Mouse (Mus musculus) ES-Bruce4 (cell line): ENCODE measurements at regions not wholly inside any gene's neighbourhood (a gene's known extent, or its start where the extent isn't known, plus 50 kb on each side); places are given as distances from the start of the nearest gene placed in this dataset.

Experiments
- H3K27ac ChIP-seq: 2 replicates; pipeline ENCODE4 v1.5.1; 2012; ENCODE audit warnings: low read length, inconsistent platforms; ENCODE audit not compliant: insufficient read depth
- H3K27me3 ChIP-seq: 2 replicates; pipeline ENCODE4 v1.6.1; 2012; ENCODE audit warnings: mild to moderate bottlenecking, low read length, inconsistent platforms; ENCODE audit not compliant: control insufficient read depth, poor library complexity, insufficient read depth, severe bottlenecking
- H3K36me3 ChIP-seq: 2 replicates; pipeline ENCODE4 v1.6.1; 2012; ENCODE audit warnings: inconsistent platforms, mild to moderate bottlenecking, low read length, moderate library complexity; ENCODE audit not compliant: control insufficient read depth, poor library complexity, insufficient read depth, severe bottlenecking
- H3K4me1 ChIP-seq: one replicate; pipeline ENCODE4 v1.8.1; 2011; ENCODE audit warnings: low read length; ENCODE audit not compliant: control insufficient read depth, insufficient read depth
- H3K4me3 ChIP-seq: 2 replicates; pipeline ENCODE4 v1.5.1; 2011; ENCODE audit warnings: low read depth, mild to moderate bottlenecking, low read length
- H3K9ac ChIP-seq: 2 replicates; pipeline ENCODE4 v1.6.1; 2012; ENCODE audit warnings: low read depth, mild to moderate bottlenecking, inconsistent platforms; ENCODE audit not compliant: poor library complexity, severe bottlenecking
- H3K9me3 ChIP-seq: replicated peaks from 2 replicates; pipeline ENCODE4 v1.6.1; 2012; ENCODE audit warnings: mild to moderate bottlenecking, low read length, inconsistent platforms; ENCODE audit not compliant: control insufficient read depth, poor library complexity, insufficient read depth, severe bottlenecking
- CTCF ChIP-seq: IDR thresholded peaks from one replicate; pipeline ENCODE4 v1.8.1; 2011; ENCODE audit warnings: low read depth, low read length
- EP300 ChIP-seq: IDR thresholded peaks from 2 replicates; pipeline ENCODE4 v1.6.1; 2011; ENCODE audit warnings: low read depth, low read length; ENCODE audit not compliant: insufficient read depth
- POLR2A ChIP-seq: IDR thresholded peaks from one replicate; pipeline ENCODE4 v1.8.1; 2011; ENCODE audit warnings: low read length; ENCODE audit not compliant: insufficient read depth

DNA sequence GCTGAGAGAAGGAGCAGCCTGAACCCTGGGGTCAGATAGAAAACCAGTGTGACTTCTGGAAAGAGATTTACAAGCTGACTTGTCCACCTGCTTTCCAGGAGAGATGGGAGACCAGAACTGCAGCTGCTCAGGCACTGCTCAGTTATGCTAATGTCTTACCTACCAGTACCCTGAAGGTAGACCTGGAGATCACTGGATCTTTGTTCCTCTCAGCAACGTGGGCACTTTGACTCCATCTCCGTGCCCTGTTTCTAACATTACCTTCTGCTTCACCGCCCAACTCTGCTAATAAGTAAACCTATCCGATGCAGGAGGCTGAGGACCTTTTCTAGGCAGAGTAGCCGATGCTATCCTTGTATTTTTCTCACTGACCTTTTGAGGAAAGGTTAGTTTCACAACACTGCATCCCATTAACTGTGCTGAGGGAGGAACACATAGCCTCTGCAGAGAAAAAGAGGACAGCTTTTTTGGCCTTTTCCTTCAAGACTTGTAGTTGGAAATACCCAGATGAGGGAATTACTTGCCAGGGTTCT is 490.7 kb upstream of the Camk1g start:
- no peak overlapping the region for H3K27ac ChIP-seq

DNA sequence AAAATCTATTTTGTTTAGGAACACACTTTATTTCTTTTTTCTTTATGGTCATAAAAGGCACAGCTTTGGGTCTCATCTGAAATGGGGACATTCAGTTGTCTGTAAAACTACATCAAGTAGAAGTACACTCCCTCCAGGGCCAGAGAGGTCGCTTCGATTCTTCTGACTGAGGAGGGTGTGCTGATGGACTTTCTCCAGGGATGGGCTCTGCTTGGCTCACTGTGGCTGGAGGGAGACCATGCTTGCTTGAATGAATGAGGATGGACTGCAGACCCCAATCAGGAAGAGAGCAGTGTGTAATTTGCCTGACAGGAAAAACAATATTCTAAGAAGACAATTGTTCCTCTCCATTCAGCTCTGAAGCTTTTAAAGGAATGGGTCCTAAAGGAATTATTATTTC is 490.3 kb upstream of the Camk1g start:
- no peaks in the 10 kb centered on the region for H3K36me3 ChIP-seq
- H3K27ac ChIP-seq, result no peak overlapping the region
- no peaks in the 10 kb centered on the region for H3K27me3 ChIP-seq
- no peak overlapping the region for H3K9ac ChIP-seq
- H3K9me3 ChIP-seq, result no peaks in the 10 kb centered on the region
- H3K4me1 ChIP-seq, result no peaks in the 10 kb centered on the region
- H3K4me3 ChIP-seq, result no peak overlapping the region
- TF ChIP-seq CTCF, result no peak
- no peak for TF ChIP-seq POLR2A
- no peak for TF ChIP-seq EP300

More for the DNA sequence above, 490.7 kb upstream of the Camk1g start:
- no peak overlapping the region for H3K9ac ChIP-seq
- H3K4me1 ChIP-seq, result no peaks in the 10 kb centered on the region
- no peaks in the 10 kb centered on the region for H3K9me3 ChIP-seq
- no peaks in the 10 kb centered on the region for H3K36me3 ChIP-seq
- H3K27me3 ChIP-seq, result no peaks in the 10 kb centered on the region
- no peak overlapping the region for H3K4me3 ChIP-seq
- TF ChIP-seq EP300, result no peak
- TF ChIP-seq CTCF, result no peak
- TF ChIP-seq POLR2A, result no peak

DNA sequence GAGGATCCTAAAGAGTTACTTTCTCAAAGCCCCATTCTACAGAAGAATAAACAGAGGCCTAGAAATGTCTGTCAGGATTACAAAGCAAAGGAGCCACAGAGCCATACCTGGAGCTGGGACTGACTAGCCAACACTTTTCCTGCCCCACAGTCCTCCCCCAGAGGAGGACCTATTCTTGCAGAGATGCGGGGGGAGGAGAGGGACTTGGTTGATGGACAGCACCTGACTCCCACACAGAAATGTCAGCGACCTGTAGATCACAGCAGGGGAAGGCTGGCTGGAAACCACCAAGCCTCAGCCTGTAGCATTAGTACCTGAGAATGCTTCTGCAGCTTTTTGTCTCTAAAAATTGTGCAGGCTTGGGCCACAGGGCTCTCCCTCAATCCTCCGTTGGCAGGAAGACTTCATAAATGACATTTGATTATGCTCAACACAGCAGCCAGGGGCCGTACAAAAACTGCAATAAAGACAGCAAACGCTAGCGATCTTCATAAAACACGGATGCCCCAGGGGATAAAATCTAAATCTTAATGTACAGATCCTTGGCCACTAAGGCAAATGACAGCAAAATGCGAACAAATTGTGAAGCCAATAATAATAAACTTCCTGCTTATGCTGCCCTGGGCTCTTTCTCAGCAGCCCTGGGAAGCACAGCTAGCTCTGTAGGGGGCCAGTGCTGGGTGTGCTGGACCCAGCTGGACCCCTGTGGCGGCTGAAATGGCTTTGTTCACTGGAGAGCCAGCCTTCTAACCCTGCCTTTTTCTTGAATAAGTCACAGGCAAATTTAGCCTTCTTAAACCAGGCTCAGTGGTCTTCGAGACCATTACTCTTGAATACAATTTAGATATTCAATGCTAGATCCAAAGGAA is 489.4 kb upstream of the Camk1g start:
- Histone ChIP-seq H3K4me3 (no peak overlapping the region), H3K4me1 (no peaks in the 10 kb centered on the region), H3K36me3 (no peaks in the 10 kb centered on the region), H3K27me3 (no peaks in the 10 kb centered on the region), H3K9me3 (no peaks in the 10 kb centered on the region), H3K9ac (no peak overlapping the region), H3K27ac (no peak overlapping the region)
- TF ChIP-seq EP300 (no peak), CTCF (no peak), POLR2A (no peak)

DNA sequence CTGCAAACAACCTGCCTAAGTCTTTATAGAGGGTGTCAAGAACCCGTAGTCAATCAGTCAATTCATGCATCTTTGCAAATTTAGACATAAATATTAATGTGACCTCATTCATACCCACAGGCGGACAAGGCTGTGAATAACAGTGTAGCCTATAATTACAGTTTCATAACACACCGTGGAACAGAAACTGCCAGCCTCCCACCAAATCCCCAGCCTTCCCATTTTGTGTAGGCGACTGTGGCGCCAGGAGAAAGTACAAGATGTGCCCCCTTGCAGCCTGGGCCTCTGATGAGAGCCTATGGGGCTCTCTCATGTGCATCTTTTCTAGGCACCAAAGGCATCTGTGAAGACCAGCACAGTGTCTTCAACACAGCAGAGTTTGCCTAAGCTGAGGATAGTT is 477.8 kb upstream of the Camk1g start:
- H3K4me3 ChIP-seq, result no peak overlapping the region
- no peaks in the 10 kb centered on the region for H3K9me3 ChIP-seq
- H3K4me1 ChIP-seq, result no peaks in the 10 kb centered on the region
- no peaks in the 10 kb centered on the region for H3K36me3 ChIP-seq
- no peak overlapping the region for H3K27ac ChIP-seq
- TF ChIP-seq EP300 (no peak), CTCF (no peak), POLR2A (no peak)
- no peaks in the 10 kb centered on the region; the same call in 1 of the 2 replicates for H3K27me3 ChIP-seq
- no peak overlapping the region for H3K9ac ChIP-seq

DNA sequence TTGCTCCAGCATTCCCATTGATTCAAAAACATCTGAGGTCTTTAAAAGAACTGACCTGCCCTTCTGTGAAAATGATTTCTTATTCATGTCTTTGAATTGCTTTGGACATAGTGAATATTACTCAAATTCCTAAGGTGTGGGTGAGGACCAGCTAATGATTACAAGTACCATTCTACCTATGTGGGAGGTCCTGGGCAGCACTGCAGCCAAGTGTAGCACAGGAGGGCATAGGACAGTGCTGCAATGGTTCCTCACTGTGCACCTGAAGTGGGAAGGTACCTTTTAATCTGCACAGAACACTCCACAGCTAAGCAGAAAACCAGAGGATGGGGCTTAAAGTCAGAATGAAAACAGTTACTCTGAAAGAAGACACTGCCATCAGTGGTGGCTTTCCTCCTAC is 474.8 kb upstream of the Camk1g start:
- no peak overlapping the region for H3K9ac ChIP-seq
- no peaks in the 10 kb centered on the region for H3K9me3 ChIP-seq
- H3K27me3 ChIP-seq, result no peaks in the 10 kb centered on the region; the same call in 1 of the 2 replicates
- H3K4me3 ChIP-seq, result no peak overlapping the region
- TF ChIP-seq EP300, result no peak
- TF ChIP-seq POLR2A, result no peak
- H3K36me3 ChIP-seq, result no peaks in the 10 kb centered on the region
- H3K27ac ChIP-seq, result no peak overlapping the region
- H3K4me1 ChIP-seq, result no peaks in the 10 kb centered on the region

DNA sequence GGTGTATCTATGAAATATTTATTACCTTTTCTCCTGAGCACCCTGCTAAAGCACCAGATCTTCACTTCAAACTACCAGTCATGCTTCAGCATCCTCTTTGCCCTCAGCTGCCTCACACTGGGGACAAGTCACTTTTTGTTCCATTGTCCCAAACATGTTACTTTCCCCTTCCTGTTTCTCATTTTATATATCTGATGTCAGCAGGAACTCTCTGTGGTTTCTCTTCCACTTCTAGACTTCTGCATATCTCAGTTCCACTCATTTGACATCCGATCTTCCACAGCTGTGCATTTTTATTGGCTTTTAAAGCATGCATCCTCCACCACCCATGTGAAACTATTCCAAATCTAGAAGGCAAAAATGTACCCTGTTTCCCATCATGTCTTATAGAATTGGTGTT is 474.4 kb upstream of the Camk1g start:
- no peak overlapping the region for H3K27ac ChIP-seq
- no peaks in the 10 kb centered on the region for H3K36me3 ChIP-seq
- no peaks in the 10 kb centered on the region; the same call in 1 of the 2 replicates for H3K27me3 ChIP-seq
- no peak overlapping the region for H3K4me3 ChIP-seq
- no peak for TF ChIP-seq EP300
- no peak for TF ChIP-seq POLR2A
- no peak for TF ChIP-seq CTCF
- no peaks in the 10 kb centered on the region for H3K9me3 ChIP-seq
- no peak overlapping the region for H3K9ac ChIP-seq
- H3K4me1 ChIP-seq, result no peaks in the 10 kb centered on the region
